Mouse (Mus musculus): Measurements from ENCODE around the gene Ffar3.
"Not testable (repeated sequence)": the region's sequence is repeated elsewhere in the genome, so short reads cannot be mapped to it uniquely, and the experiment has no call there.

Ffar3 gene

GRCm38 (mm10) chr7:30842092-30842491 lies 13.9 kb downstream of the Ffar3 start:
- DNase-seq: no peak

- no peak for DNase-seq
Observed at GRCm38 (mm10) chr7:30841379-30841778, 14.6 kb downstream of the Ffar3 start.

GRCm38 (mm10) chr7:30840306-30840705 lies 15.7 kb downstream of the Ffar3 start:
- no peak for DNase-seq

GRCm38 (mm10) chr7:30837277-30837676 lies 18.7 kb downstream of the Ffar3 start:
- no peak for DNase-seq

GRCm38 (mm10) chr7:30832684-30833083 lies 23.3 kb downstream of the Ffar3 start:
- not testable (repeated sequence) for DNase-seq

- DNase-seq: no peak
Observed at GRCm38 (mm10) chr7:30832261-30832660, 23.7 kb downstream of the Ffar3 start.

GRCm38 (mm10) chr7:30829428-30829827 lies 26.6 kb downstream of the Ffar3 start:
- DNase-seq: no peak

- DNase-seq: not testable (repeated sequence)
Observed at GRCm38 (mm10) chr7:30828871-30829270, 27.1 kb downstream of the Ffar3 start.

GRCm38 (mm10) chr7:30826660-30827059 lies 29.3 kb downstream of the Ffar3 start:
- no peak for DNase-seq

GRCm38 (mm10) chr7:30824306-30824705 lies 31.7 kb downstream of the Ffar3 start:
- DNase-seq: no peak

GRCm38 (mm10) chr7:30823675-30824074 lies 32.3 kb downstream of the Ffar3 start, which contains the start of gene Ffar2:
TSS of gene Ffar2 (minus strand) at chr7:30823775.
- no peak for DNase-seq

- DNase-seq: no peak
Observed at GRCm38 (mm10) chr7:30821532-30821931, 34.4 kb downstream of the Ffar3 start.

GRCm38 (mm10) chr7:30820854-30821445 lies 35.0 kb downstream of the Ffar3 start:
- no peak for DNase-seq

GRCm38 (mm10) chr7:30820131-30820530 lies 35.8 kb downstream of the Ffar3 start:
- DNase-seq: no peak

GRCm38 (mm10) chr7:30812291-30812807 lies 43.6 kb downstream of the Ffar3 start:
- DNase-seq: no peak

- no peak for DNase-seq
Observed at GRCm38 (mm10) chr7:30811757-30812290, 44.2 kb downstream of the Ffar3 start.

- no peak for DNase-seq
Observed at GRCm38 (mm10) chr7:30810319-30810718, 45.7 kb downstream of the Ffar3 start.

- no peak for DNase-seq
Observed at GRCm38 (mm10) chr7:30805924-30806323, 50.1 kb downstream of the Ffar3 start.

Measured in cerebellum, adult 18-20 months (tissue).